Mouse (Mus musculus) midbrain, embryonic 16.5 days (tissue): ENCODE measurements around the gene Spsb4. TPM values are rescaled to one million over a fixed set of nuclear protein-coding genes. Genes with fewer than 3 reads are reported as not detected.

ENCODE experiments used
- ATAC-seq: fragments of 200-750 bp; cut with Nextera tagmentation; 2 replicates; pipeline ENCODE4 v1.8.0; 2017; ENCODE audit warnings: moderate TSS enrichment
- H3K27ac ChIP-seq: fragments of 300-500 bp; sonication (generic); 2 replicates; pipeline ENCODE4 v1.5.1; 2014; ENCODE audit warnings: mild to moderate bottlenecking, low read length, mixed read lengths
- H3K27me3 ChIP-seq: fragments of 300-500 bp; sonication (generic); 2 replicates; pipeline ENCODE4 v1.6.1; 2014; ENCODE audit warnings: low read depth, low read length, mixed read lengths; ENCODE audit not compliant: control insufficient read depth, insufficient read depth
- H3K36me3 ChIP-seq: fragments of 300-500 bp; sonication (generic); 2 replicates; pipeline ENCODE4 v1.6.1; 2014; ENCODE audit warnings: mild to moderate bottlenecking, low read length, moderate library complexity, mixed read lengths; ENCODE audit not compliant: control insufficient read depth, insufficient read depth
- H3K4me1 ChIP-seq: fragments of 300-500 bp; sonication (generic); 2 replicates; pipeline ENCODE4 v1.6.1; 2014; ENCODE audit warnings: mild to moderate bottlenecking, low read length, mixed read lengths; ENCODE audit not compliant: control insufficient read depth, insufficient read depth
- H3K4me2 ChIP-seq: fragments of 300-500 bp; sonication (generic); 2 replicates; pipeline ENCODE4 v1.6.1; 2014; ENCODE audit warnings: mild to moderate bottlenecking, low read length, mixed read lengths
- H3K4me3 ChIP-seq: fragments of 300-500 bp; sonication (generic); 2 replicates; pipeline ENCODE4 v1.5.1; 2014; ENCODE audit warnings: low read depth, mild to moderate bottlenecking, low read length, moderate library complexity, mixed read lengths
- H3K9ac ChIP-seq: fragments of 300-500 bp; sonication (generic); 2 replicates; pipeline ENCODE4 v1.6.1; 2014; ENCODE audit warnings: low read depth, low read length, mixed read lengths
- H3K9me3 ChIP-seq: fragments of 300-500 bp; sonication (generic); replicated peaks from 2 replicates; pipeline ENCODE4 v1.6.1; 2014; ENCODE audit warnings: mild to moderate bottlenecking, low read length, mixed read lengths; ENCODE audit not compliant: control insufficient read depth, poor library complexity, severe bottlenecking
- WGBS: fragments of 180-500 bp; shearing (Covaris S2); extraction: QIAGEN DNeasy Blood & Tissue Kit; methylation state at CpG from one replicate; pipeline ENCODE4 v1.1.7; 2014; 5-methylcytosine and 5-hydroxymethylcytosine counted together
- polyA plus RNA-seq: library from polyadenylated mRNA; unstranded; fragments of >200 nt; fragmentation: Nextera tagmentation; extraction: Ambion mirVana; gene quantifications from 2 replicates; pipeline ENCODE4 v1.2.1, GENCODE M21; 2015

Spsb4 gene
- polyA plus RNA-seq, 1 experiment from 2014 or later: 23.5 TPM

DNA sequence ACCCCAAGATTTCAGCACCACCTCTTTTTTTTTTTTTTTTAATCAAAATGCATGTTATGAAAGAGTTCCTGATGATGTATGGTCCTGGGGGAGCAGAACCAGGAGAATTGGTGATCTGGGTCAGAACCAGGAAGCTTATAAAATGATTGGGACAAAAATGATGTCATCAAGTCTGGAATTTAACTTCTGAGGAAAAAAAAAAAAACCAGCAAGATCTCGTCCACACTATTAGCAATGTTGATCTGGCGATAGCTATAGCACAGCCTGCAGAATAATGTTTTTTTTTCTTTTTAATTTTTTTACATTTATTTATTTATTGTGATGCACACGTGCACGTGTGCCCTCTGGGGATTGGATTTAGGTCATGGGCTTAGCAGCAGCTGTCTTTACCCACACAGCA is 27.6 kb upstream of the Spsb4 start:
- Histone ChIP-seq H3K4me1 (peaks cover 3% of the 10 kb centered on the region; the same call in 1 of the 2 replicates), H3K27ac (no peak overlapping the region), H3K36me3 (no peaks in the 10 kb centered on the region), H3K4me2 (no peak overlapping the region), H3K9ac (no peak overlapping the region), H3K4me3 (no peak overlapping the region), H3K9me3 (no peaks in the 10 kb centered on the region), H3K27me3 (no peaks in the 10 kb centered on the region)
- ATAC-seq: no peak
- WGBS: 84% methylated on average over 4 of the region's 4 CpGs

DNA sequence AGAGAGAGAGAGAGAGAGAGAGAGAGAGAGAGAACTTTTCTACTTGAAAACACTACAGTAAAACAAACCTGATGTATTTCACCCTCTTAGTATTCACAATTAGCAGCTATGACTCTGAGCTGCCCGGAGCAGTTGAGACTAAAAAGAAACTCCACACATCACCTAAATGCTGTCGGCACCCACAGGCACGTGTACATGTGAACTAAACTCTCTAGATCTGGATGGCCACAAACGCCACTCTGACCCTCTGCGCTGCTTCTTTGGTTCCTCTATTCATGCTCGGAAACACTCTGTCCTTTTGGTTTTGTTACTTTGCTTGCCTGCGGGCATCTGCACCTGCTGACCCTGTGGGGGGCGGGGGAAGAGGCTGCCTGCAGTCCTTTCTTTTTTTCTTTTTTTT is 23.0 kb upstream of the Spsb4 start:
- Histone ChIP-seq H3K9ac (no peak overlapping the region), H3K4me3 (no peak overlapping the region), H3K4me1 (no peaks in the 10 kb centered on the region), H3K27ac (no peak overlapping the region), H3K36me3 (no peaks in the 10 kb centered on the region), H3K9me3 (no peaks in the 10 kb centered on the region), H3K27me3 (no peaks in the 10 kb centered on the region), H3K4me2 (no peak overlapping the region)
- no peak for ATAC-seq
- 58% methylated on average over 8 of the region's 8 CpGs for WGBS

- no peak overlapping the region for H3K4me2 ChIP-seq
- H3K27ac ChIP-seq: no peak overlapping the region
- H3K4me3 ChIP-seq: no peak overlapping the region
- no peak overlapping the region for H3K9ac ChIP-seq
- H3K36me3 ChIP-seq: no peaks in the 10 kb centered on the region
- no peaks in the 10 kb centered on the region for H3K9me3 ChIP-seq
- no peak for ATAC-seq
- no peaks in the 10 kb centered on the region for H3K4me1 ChIP-seq
- WGBS: 91% methylated on average over 3 of the region's 3 CpGs
- no peaks in the 10 kb centered on the region for H3K27me3 ChIP-seq
Observed at GRCm38 (mm10) chr9:97038010-97038409, 19.4 kb upstream of the Spsb4 start.

DNA sequence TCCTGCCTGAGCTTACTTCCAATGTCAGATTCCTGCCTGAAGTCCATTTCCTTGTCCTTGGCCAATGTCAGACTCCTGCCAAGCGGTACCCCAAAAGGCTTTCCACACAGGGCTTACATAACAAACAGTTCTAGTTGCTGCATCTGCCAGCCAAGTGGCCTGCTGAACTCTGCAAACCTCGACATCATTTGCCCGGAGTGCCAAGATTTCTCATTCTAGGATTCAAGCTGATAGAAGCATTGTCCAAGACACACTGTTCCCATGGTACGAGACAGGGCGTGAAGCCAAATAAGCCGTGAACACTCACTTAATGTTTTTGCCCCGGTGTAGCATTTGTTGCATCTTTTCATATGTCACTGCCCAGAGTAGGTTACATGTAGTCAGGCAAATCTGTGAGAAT is 18.0 kb upstream of the Spsb4 start:
- no peaks in the 10 kb centered on the region for H3K4me1 ChIP-seq
- no peak overlapping the region for H3K27ac ChIP-seq
- no peak overlapping the region for H3K4me2 ChIP-seq
- no peak overlapping the region for H3K9ac ChIP-seq
- no peaks in the 10 kb centered on the region for H3K36me3 ChIP-seq
- no peaks in the 10 kb centered on the region for H3K9me3 ChIP-seq
- WGBS: 75% methylated on average over 7 of the region's 7 CpGs
- H3K27me3 ChIP-seq: no peaks in the 10 kb centered on the region
- ATAC-seq: no peak
- no peak overlapping the region for H3K4me3 ChIP-seq

DNA sequence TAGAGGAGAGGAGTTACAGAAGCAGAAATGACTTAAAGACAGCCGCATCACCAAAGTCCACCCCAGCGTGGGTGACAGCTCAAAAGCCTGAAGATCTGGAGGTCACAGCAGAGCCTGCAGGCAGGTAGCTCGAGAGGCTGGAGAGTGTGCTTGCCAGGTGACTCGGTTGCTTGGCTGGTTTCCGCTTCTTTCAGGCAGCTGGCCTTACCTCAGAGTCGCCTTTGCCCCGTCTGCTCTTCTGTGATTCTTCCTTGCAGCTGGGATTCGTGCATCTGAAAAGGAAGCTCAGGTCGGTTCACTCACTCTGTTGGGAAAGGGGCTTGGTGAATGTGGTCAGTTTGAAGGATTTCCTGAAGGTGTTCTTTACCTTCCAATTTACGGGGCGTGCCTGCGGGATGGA is 8.7 kb upstream of the Spsb4 start:
- Histone ChIP-seq H3K9ac (no peak overlapping the region), H3K4me3 (no peak overlapping the region), H3K4me2 (no peak overlapping the region), H3K27me3 (no peaks in the 10 kb centered on the region), H3K4me1 (no peaks in the 10 kb centered on the region), H3K9me3 (no peaks in the 10 kb centered on the region), H3K27ac (no peak overlapping the region), H3K36me3 (no peaks in the 10 kb centered on the region)
- ATAC-seq: no peak
- 83% methylated on average over 12 of the region's 12 CpGs for WGBS

- H3K27me3 ChIP-seq: no peaks in the 10 kb centered on the region
Observed at GRCm38 (mm10) chr9:97026006-97026405, 7.4 kb upstream of the Spsb4 start.

GRCm38 (mm10) chr9:97024451-97024850 is 5.8 kb upstream of the Spsb4 start:
- H3K4me3 ChIP-seq: no peak overlapping the region
- H3K4me1 ChIP-seq: peaks cover 3% of the 10 kb centered on the region; the same call in 1 of the 2 replicates
- H3K9me3 ChIP-seq: no peaks in the 10 kb centered on the region
- H3K27me3 ChIP-seq: no peaks in the 10 kb centered on the region
- no peak overlapping the region for H3K4me2 ChIP-seq
- no peak for ATAC-seq
- H3K27ac ChIP-seq: no peak overlapping the region
- H3K36me3 ChIP-seq: no peaks in the 10 kb centered on the region
- WGBS: 76% methylated on average over 7 of the region's 7 CpGs
- H3K9ac ChIP-seq: no peak overlapping the region

More at GRCm38 (mm10) chr9:97026006-97026405, 7.4 kb upstream of the Spsb4 start:
- no peak overlapping the region for H3K4me2 ChIP-seq
- H3K9me3 ChIP-seq: no peaks in the 10 kb centered on the region
- no peak overlapping the region for H3K9ac ChIP-seq
- no peaks in the 10 kb centered on the region for H3K4me1 ChIP-seq
- H3K4me3 ChIP-seq: no peak overlapping the region
- whole genome bisulfite sequencing: 91% methylated on average over 4 of the region's 4 CpGs
- H3K36me3 ChIP-seq: no peaks in the 10 kb centered on the region
- no peak for ATAC-seq
- H3K27ac ChIP-seq: no peak overlapping the region

- no peaks in the 10 kb centered on the region for H3K36me3 ChIP-seq
- H3K9ac ChIP-seq: no peak overlapping the region
- H3K9me3 ChIP-seq: no peaks in the 10 kb centered on the region
- H3K4me2 ChIP-seq: no peak overlapping the region
- H3K27ac ChIP-seq: no peak overlapping the region
- no peak for ATAC-seq
- 98% methylated on average over 4 of the region's 4 CpGs for WGBS
- H3K4me1 ChIP-seq: peaks cover 7% of the 10 kb centered on the region; the same call in 1 of the 2 replicates
- H3K4me3 ChIP-seq: no peak overlapping the region
- no peaks in the 10 kb centered on the region for H3K27me3 ChIP-seq
Observed at GRCm38 (mm10) chr9:97022948-97023347, 4.3 kb upstream of the Spsb4 start.

DNA sequence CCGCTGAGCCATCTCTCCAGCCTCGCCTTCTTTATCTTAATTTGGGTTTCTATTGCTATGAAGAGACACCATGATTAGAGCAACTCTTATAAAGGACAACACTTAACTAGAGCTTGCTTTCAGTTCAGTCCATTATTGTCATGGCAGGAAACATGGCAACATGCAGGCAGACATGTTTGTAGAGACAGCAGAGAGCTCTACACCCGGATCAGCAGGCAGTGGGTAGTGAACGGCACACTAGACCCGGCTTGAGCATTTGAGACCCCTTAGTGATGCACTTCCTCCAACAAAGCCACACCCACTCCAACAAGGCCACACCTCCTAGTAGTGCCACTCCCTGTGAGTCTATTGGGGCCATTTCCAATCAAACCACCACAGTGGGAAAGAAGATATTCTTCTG is 3.7 kb upstream of the Spsb4 start:
- Histone ChIP-seq H3K9ac (no peak overlapping the region), H3K27ac (no peak overlapping the region), H3K27me3 (no peaks in the 10 kb centered on the region), H3K4me2 (no peak overlapping the region), H3K4me3 (no peak overlapping the region), H3K36me3 (no peaks in the 10 kb centered on the region), H3K9me3 (no peaks in the 10 kb centered on the region), H3K4me1 (peaks cover 7% of the 10 kb centered on the region; the same call in 1 of the 2 replicates)
- ATAC-seq: no peak
- 93% methylated on average over 5 of the region's 5 CpGs for WGBS

GRCm38 (mm10) chr9:97020152-97020551 is 1.5 kb upstream of the Spsb4 start:
- WGBS: 81% methylated on average over 8 of the region's 8 CpGs

More at GRCm38 (mm10) chr9:97020152-97020551, 1.5 kb upstream of the Spsb4 start:
- Histone ChIP-seq H3K4me2 (no peak overlapping the region), H3K4me3 (no peak overlapping the region), H3K4me1 (peaks cover 26% of the 10 kb centered on the region), H3K9me3 (no peaks in the 10 kb centered on the region), H3K27me3 (no peaks in the 10 kb centered on the region), H3K9ac (no peak overlapping the region), H3K27ac (no peak overlapping the region), H3K36me3 (no peaks in the 10 kb centered on the region)
- ATAC-seq: no peak
